Mouse (Mus musculus) CH12.LX (cell line): Measurements from ENCODE around the gene Smarcd1. TPM values are rescaled to one million over a fixed set of nuclear protein-coding genes. Genes with fewer than 3 reads are reported as not detected.

Experiments used
- DNase-seq: peaks from one replicate; pipeline ENCODE4 v3.0.0-alpha.2; 2013; ENCODE audit errors: extremely low read depth
- H3K27ac ChIP-seq: 2 replicates; pipeline ENCODE4 v1.5.1; 2012; ENCODE audit warnings: low read depth, mild to moderate bottlenecking, control low read depth, moderate library complexity; ENCODE audit not compliant: insufficient read depth
- H3K27me3 ChIP-seq: replicated peaks from 2 replicates; pipeline ENCODE3; 2012; ENCODE audit warnings: inconsistent platforms
- H3K36me3 ChIP-seq, 2 experiments: replicated peaks in 1 of 2; 2 replicates each; pipeline versions ENCODE3 to v1.6.1; 2012; ENCODE audit warnings: inconsistent platforms in 1 of 2, low read length in 1 of 2, mild to moderate bottlenecking in 1 of 2, mixed read lengths in 1 of 2, moderate library complexity in 1 of 2; ENCODE audit not compliant: control insufficient read depth in 1 of 2, insufficient read depth in 1 of 2
- H3K4me1 ChIP-seq, 2 experiments: 2 replicates each; pipeline ENCODE4 v1.6.1; 2012; ENCODE audit warnings: inconsistent platforms in 1 of 2, moderate library complexity in 1 of 2; ENCODE audit not compliant: insufficient read depth in 2 of 2, control insufficient read depth in 1 of 2
- H3K4me2 ChIP-seq: 2 replicates; pipeline ENCODE4 v1.6.1; 2012; ENCODE audit warnings: low read depth, mild to moderate bottlenecking, control low read depth; ENCODE audit not compliant: poor library complexity, insufficient read depth, severe bottlenecking
- H3K4me3 ChIP-seq, 3 experiments: fragments of 150-350 bp in 1 of 3; sonication (generic) in 1 of 3; replicated peaks in 1 of 3; 2 replicates each; pipeline versions ENCODE3 to v1.5.1; 2011 to 2012; ENCODE audit warnings: low read depth in 2 of 3, low read length in 2 of 3, mild to moderate bottlenecking in 2 of 3, moderate library complexity in 2 of 3, control low read depth in 1 of 3, improper control_type of control experiment in 1 of 3, inconsistent platforms in 1 of 3, mixed read lengths in 1 of 3; ENCODE audit not compliant: poor library complexity in 1 of 3
- H3K79me2 ChIP-seq: replicated peaks from 2 replicates; pipeline ENCODE4 v1.6.1; 2012; ENCODE audit warnings: mild to moderate bottlenecking, moderate library complexity; ENCODE audit not compliant: control insufficient read depth, poor library complexity, insufficient read depth, severe bottlenecking; ENCODE audit errors: extremely low read depth
- H3K9ac ChIP-seq: 2 replicates; pipeline ENCODE4 v1.6.1; 2012; ENCODE audit warnings: low read depth, mild to moderate bottlenecking, control low read depth, moderate library complexity; ENCODE audit not compliant: insufficient read depth
- H3K9me3 ChIP-seq: replicated peaks from 2 replicates; pipeline ENCODE3; 2012; ENCODE audit warnings: low read length, inconsistent platforms, mixed read lengths
- BHLHE40 ChIP-seq: IDR thresholded peaks from 2 replicates; pipeline ENCODE4 v1.6.1; 2011; ENCODE audit warnings: mild to moderate bottlenecking, low read depth, low read length, improper control_type of control experiment
- CTCF ChIP-seq, 2 experiments: IDR thresholded peaks in 1 of 2; conservative IDR thresholded peaks in 1 of 2; 2 replicates each; pipeline ENCODE4 v1.5.1; 2011 to 2012; ENCODE audit warnings: low read depth in 2 of 2, low read length in 2 of 2, improper control_type of control experiment in 1 of 2, inconsistent platforms in 1 of 2, mild to moderate bottlenecking in 1 of 2, moderate library complexity in 1 of 2
- E2F4 ChIP-seq: IDR thresholded peaks from 2 replicates; pipeline ENCODE4 v1.6.1; 2011; ENCODE audit warnings: low read depth, low read length, improper control_type of control experiment; ENCODE audit not compliant: insufficient replicate concordance
- ELF1 ChIP-seq: IDR thresholded peaks from 2 replicates; pipeline ENCODE4 v1.6.1; 2014; ENCODE audit warnings: low read depth, mild to moderate bottlenecking, inconsistent platforms, low read length, improper control_type of control experiment
- EP300 ChIP-seq: IDR thresholded peaks from 2 replicates; pipeline ENCODE4 v1.6.1; 2011; ENCODE audit warnings: low read length, improper control_type of control experiment
- GABPA ChIP-seq: IDR thresholded peaks from 2 replicates; pipeline ENCODE4 v1.6.1; 2012; ENCODE audit warnings: low read depth, low read length, improper control_type of control experiment, inconsistent platforms; ENCODE audit not compliant: insufficient replicate concordance
- IRF4 ChIP-seq: IDR thresholded peaks from 2 replicates; pipeline ENCODE4 v1.6.1; 2014; ENCODE audit warnings: low read depth, mild to moderate bottlenecking, inconsistent platforms, low read length, improper control_type of control experiment
- JUN ChIP-seq: IDR thresholded peaks from 2 replicates; pipeline ENCODE4 v1.6.1; 2011; ENCODE audit warnings: low read depth, mild to moderate bottlenecking, low read length, improper control_type of control experiment, moderate library complexity; ENCODE audit not compliant: insufficient read depth
- JUND ChIP-seq: conservative IDR thresholded peaks from 2 replicates; pipeline ENCODE4 v1.6.1; 2011; ENCODE audit warnings: low read depth, low read length, improper control_type of control experiment
- MAFK ChIP-seq: IDR thresholded peaks from 2 replicates; pipeline ENCODE4 v1.6.1; 2011; ENCODE audit warnings: low read length, improper control_type of control experiment; ENCODE audit not compliant: insufficient replicate concordance
- MEF2A ChIP-seq: IDR thresholded peaks from 2 replicates; pipeline ENCODE4 v1.6.1; 2014; ENCODE audit warnings: low read depth, mild to moderate bottlenecking, inconsistent platforms, low read length, improper control_type of control experiment, borderline replicate concordance
- MXI1 ChIP-seq: IDR thresholded peaks from 2 replicates; pipeline ENCODE4 v1.6.1; 2011; ENCODE audit warnings: mild to moderate bottlenecking, low read depth, low read length, improper control_type of control experiment
- POLR2A ChIP-seq: IDR thresholded peaks from 2 replicates; pipeline ENCODE4 v1.6.1; 2011; ENCODE audit warnings: low read depth, mild to moderate bottlenecking, improper control_type of control experiment, low read length
- RAD21 ChIP-seq: IDR thresholded peaks from 2 replicates; pipeline ENCODE4 v1.6.1; 2011; ENCODE audit warnings: low read depth, mild to moderate bottlenecking, low read length, improper control_type of control experiment, moderate library complexity
- RCOR1 ChIP-seq: conservative IDR thresholded peaks from 2 replicates; pipeline ENCODE4 v1.6.1; 2012; ENCODE audit warnings: low read depth, mild to moderate bottlenecking, inconsistent platforms, low read length, improper control_type of control experiment
- SIN3A ChIP-seq: IDR thresholded peaks from 2 replicates; pipeline ENCODE4 v1.6.1; 2012; ENCODE audit warnings: low read length, improper control_type of control experiment, inconsistent platforms
- SMC3 ChIP-seq: IDR thresholded peaks from 2 replicates; pipeline ENCODE4 v1.6.1; 2011; ENCODE audit warnings: low read depth, low read length, improper control_type of control experiment
- TBP ChIP-seq: conservative IDR thresholded peaks from 2 replicates; pipeline ENCODE4 v1.6.1; 2011; ENCODE audit warnings: low read depth, low read length, improper control_type of control experiment
- TCF12 ChIP-seq: IDR thresholded peaks from 2 replicates; pipeline ENCODE4 v1.6.1; 2014; ENCODE audit warnings: low read depth, mild to moderate bottlenecking, inconsistent platforms, low read length, improper control_type of control experiment
- USF1 ChIP-seq: IDR thresholded peaks from 2 replicates; pipeline ENCODE4 v1.6.1; 2014; ENCODE audit warnings: low read depth, mild to moderate bottlenecking, inconsistent platforms, low read length, improper control_type of control experiment
- USF2 ChIP-seq: conservative IDR thresholded peaks from 2 replicates; pipeline ENCODE4 v1.6.1; 2011; ENCODE audit warnings: low read depth, low read length, improper control_type of control experiment
- ZMIZ1 ChIP-seq: IDR thresholded peaks from 2 replicates; pipeline ENCODE4 v1.6.1; 2012; ENCODE audit warnings: low read depth, mild to moderate bottlenecking, inconsistent platforms, low read length, improper control_type of control experiment
- dilution Hi-C: fragments of 300-500 bp; cut with MboI; formaldehyde crosslinking; loops from 2 replicates; pipeline ENCODE4 v1.14.3; 2020; ENCODE audit warnings: low sequenced_read_pairs; ENCODE audit not compliant: extremely low pct_unique_long_range_greater_than_20kb, extremely low pct_ligation_motif_present
- in situ Hi-C: fragments of 300-500 bp; cut with MboI; formaldehyde crosslinking; loops from 3 replicates; pipeline ENCODE4 v1.14.3; 2019; ENCODE audit warnings: low sequenced_read_pairs, low pct_ligation_motif_present, low pct_unique_long_range_greater_than_20kb, mixed read lengths
- polyA plus RNA-seq: library from polyadenylated mRNA; unstranded; fragments of >175 nt; gene quantifications from 2 replicates; pipeline ENCODE4 v1.2.1, GENCODE M21; 2012; ENCODE audit warnings: low read depth; ENCODE audit not compliant: insufficient read length
- total RNA-seq, 2 experiments: library from RNA; depleted of rRNA; stranded (reverse); fragments of 300-350 nt in 1 of 2; fragments of >200 nt in 1 of 2; gene quantifications; 2 replicates each; pipeline ENCODE4 v1.2.3; 2012 to 2014

Smarcd1 gene
- total and polyA plus RNA-seq, 3 experiments = 12.5 to 69.9 (median 17.9) TPM

GRCm38 (mm10) chr15:99682880-99683279 is 19.0 kb upstream of the Smarcd1 start:
- Histone ChIP-seq H3K36me3 (no peaks in the 10 kb centered on the region), H3K79me2 (no peaks in the 10 kb centered on the region), H3K27ac (no peak overlapping the region), H3K9me3 (peaks cover 3% of the 10 kb centered on the region), H3K9ac (no peak overlapping the region), H3K4me1 (no peaks in the 10 kb centered on the region), H3K27me3 (peaks cover 62% of the 10 kb centered on the region), H3K4me2 (no peak overlapping the region), H3K4me3 (no peak overlapping the region)
- peak; percentile 49 for DNase-seq
- in situ Hi-C loops = no loop called here
- dilution Hi-C loops = no loop called here
- TF ChIP-seq CTCF (conservative IDR thresholded peaks at IDR 0.05 in 1 of 2, IDR thresholded peaks at IDR 0.05 in 1 of 2; ENCODE audit: low read depth in 2 of 2, low read length in 2 of 2) (peak; percentile 42 to 50), EP300 (no peak)

DNA sequence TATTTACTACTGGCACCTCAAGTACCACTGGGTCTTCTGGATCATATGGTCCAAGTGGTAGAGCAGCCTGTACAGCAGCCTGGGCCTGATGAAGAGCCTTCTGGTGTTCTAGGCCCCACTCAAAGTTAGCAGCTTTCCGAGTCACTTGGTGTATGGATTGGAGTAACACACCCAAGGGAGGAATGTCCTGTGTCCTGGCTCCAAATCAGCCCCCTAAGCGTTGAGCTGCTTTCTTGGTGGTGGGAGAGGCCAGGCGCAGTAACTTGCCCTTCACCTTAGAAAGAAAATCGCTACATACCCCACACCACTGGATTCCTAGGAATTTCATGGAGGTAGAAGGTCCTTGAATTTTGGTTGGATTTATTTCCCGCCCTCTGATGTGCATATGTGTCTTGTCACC is 17.8 kb upstream of the Smarcd1 start:
- Histone ChIP-seq H3K79me2 (no peaks in the 10 kb centered on the region), H3K4me1 (peaks cover 0 to 5% of the 10 kb centered on the region in 2 experiments; a peak in 2 of 4 replicates), H3K9me3 (peaks cover 3% of the 10 kb centered on the region), H3K4me2 (no peak overlapping the region), H3K36me3 (no peaks in the 10 kb centered on the region), H3K4me3 (no peak overlapping the region)
- in situ Hi-C loops = no loop called here
- TF ChIP-seq MXI1 (no peak), POLR2A (no peak), MAFK (no peak), JUN (no peak), SIN3A (no peak), IRF4 (no peak), E2F4 (no peak), ELF1 (no peak), RAD21 (no peak), RCOR1 (no peak), MEF2A (no peak), BHLHE40 (no peak), TBP (no peak), GABPA (no peak), JUND (no peak), SMC3 (no peak), USF1 (no peak), USF2 (no peak), ZMIZ1 (no peak), TCF12 (no peak)
- TF ChIP-seq, all 38 proteins: peak for 0
- Histone ChIP-seq H3K9ac (no peak overlapping the region), H3K27ac (no peak overlapping the region), H3K27me3 (peaks cover 65% of the 10 kb centered on the region)
- dilution Hi-C loops = no loop called here
- DNase-seq = no peak
